Mouse (Mus musculus) testis, adult 2 months (tissue): ENCODE measurements around the gene Umodl1.

Source experiments
- CTCF ChIP-seq: fragments of 200-500 bp; IDR thresholded peaks from 2 replicates; pipeline ENCODE4 v1.5.1; 2012; ENCODE audit warnings: low read depth, mild to moderate bottlenecking, inconsistent platforms, low read length, moderate library complexity; ENCODE audit not compliant: control insufficient read depth, insufficient read depth, insufficient replicate concordance
- POLR2A ChIP-seq: fragments of 200-500 bp; IDR thresholded peaks from 2 replicates; pipeline ENCODE4 v1.6.1; 2012; ENCODE audit warnings: low read depth, mild to moderate bottlenecking, inconsistent platforms, low read length, moderate library complexity; ENCODE audit not compliant: control insufficient read depth

- no peak for TF ChIP-seq POLR2A
- no peak for TF ChIP-seq CTCF
These were observed 15.5 kb downstream of the Umodl1 start for GRCm38 (mm10) chr17:30969983-30970382.
